Mouse (Mus musculus): Measurements from ENCODE around the gene Stpg3.

The Stpg3 gene

GRCm38 (mm10) chr2:25236614-25237013 is 22.2 kb upstream of the Stpg3 start, which contains the start of gene Rnf224:
Rnf224 (minus strand) TSS chr2:25236787.
- DNase-seq (ENCODE audit: low read depth, low spot score), result no peak

GRCm38 (mm10) chr2:25234551-25235220 is 20.2 kb upstream of the Stpg3 start:
- DNase-seq (ENCODE audit: low read depth, low spot score), result no peak

- no peak for DNase-seq (ENCODE audit: low read depth, low spot score)
Observed at GRCm38 (mm10) chr2:25234050-25234449, 19.6 kb upstream of the Stpg3 start, which contains the start of gene Slc34a3. Slc34a3 (minus strand) TSS chr2:25234364.

- DNase-seq (ENCODE audit: low read depth, low spot score), result no peak
Observed at GRCm38 (mm10) chr2:25233421-25233820, 19.0 kb upstream of the Stpg3 start.

GRCm38 (mm10) chr2:25231038-25231437 is 16.6 kb upstream of the Stpg3 start:
- no peak for DNase-seq (ENCODE audit: low read depth, low spot score)

- no peak for DNase-seq (ENCODE audit: low read depth, low spot score)
Observed at GRCm38 (mm10) chr2:25230581-25230980, 16.1 kb upstream of the Stpg3 start.

GRCm38 (mm10) chr2:25229582-25229981 is 15.1 kb upstream of the Stpg3 start:
- no peak for DNase-seq (ENCODE audit: low read depth, low spot score)

GRCm38 (mm10) chr2:25228995-25229530 is 14.6 kb upstream of the Stpg3 start:
- no peak for DNase-seq (ENCODE audit: low read depth, low spot score)

- DNase-seq (ENCODE audit: low read depth, low spot score), result peak; percentile 93
Observed at GRCm38 (mm10) chr2:25228431-25228889, 14.0 kb upstream of the Stpg3 start.

GRCm38 (mm10) chr2:25227406-25227805 is 13.0 kb upstream of the Stpg3 start:
- DNase-seq (ENCODE audit: low read depth, low spot score), result no peak

- DNase-seq (ENCODE audit: low read depth, low spot score), result no peak
Observed at GRCm38 (mm10) chr2:25226864-25227263, 12.4 kb upstream of the Stpg3 start.

- peak; percentile 20 for DNase-seq (ENCODE audit: low read depth, low spot score)
Observed at GRCm38 (mm10) chr2:25225811-25226379, 11.5 kb upstream of the Stpg3 start.

GRCm38 (mm10) chr2:25224766-25225752 is 10.6 kb upstream of the Stpg3 start:
- peak; percentile 99 for DNase-seq (ENCODE audit: low read depth, low spot score)

- no peak for DNase-seq (ENCODE audit: low read depth, low spot score)
Observed at GRCm38 (mm10) chr2:25224492-25224765, 10.0 kb upstream of the Stpg3 start, which contains the start of gene Tubb4b. Tubb4b (minus strand) TSS chr2:25224702.

GRCm38 (mm10) chr2:25223681-25224491 is 9.4 kb upstream of the Stpg3 start:
- peak; percentile 81 for DNase-seq (ENCODE audit: low read depth, low spot score)

GRCm38 (mm10) chr2:25221331-25221772 is 6.9 kb upstream of the Stpg3 start:
- DNase-seq (ENCODE audit: low read depth, low spot score), result no peak

- no peak for DNase-seq (ENCODE audit: low read depth, low spot score)
Observed at GRCm38 (mm10) chr2:25218445-25218844, 4.0 kb upstream of the Stpg3 start, which contains the start of gene Fam166a. Fam166a (plus strand) TSS chr2:25218745.

- DNase-seq (ENCODE audit: low read depth, low spot score), result no peak
Observed at GRCm38 (mm10) chr2:25217666-25218065, 3.2 kb upstream of the Stpg3 start.

- no peak for DNase-seq (ENCODE audit: low read depth, low spot score)
Observed at GRCm38 (mm10) chr2:25213266-25213865, 1.1 kb downstream of the Stpg3 start.

GRCm38 (mm10) chr2:25211121-25211670 is 3.2 kb downstream of the Stpg3 start, which contains the start of gene Nelfb:
Nelfb (minus strand) TSS chr2:25211489.
- peak; percentile 95 for DNase-seq (ENCODE audit: low read depth, low spot score)
